Mouse (Mus musculus) G1E (cell line): Measurements from ENCODE around the gene Ermard. TPM values are rescaled to one million over a fixed set of nuclear protein-coding genes. Genes with fewer than 3 reads are reported as not detected.
"Not testable (repeated sequence)": the region's sequence is repeated elsewhere in the genome, so short reads cannot be mapped to it uniquely, and the experiment has no call there.

Experiments
- ATAC-seq: 2 replicates; pipeline ENCODE4 v1.8.0; 2016; ENCODE audit warnings: mild to moderate bottlenecking; ENCODE audit not compliant: insufficient number of reproducible peaks, poor library complexity, low FRiP score, severe bottlenecking; ENCODE audit errors: extremely low read depth
- DNase-seq: peaks from one replicate; pipeline ENCODE4 v3.0.0; 2012; ENCODE audit warnings: low spot score
- H3K27me3 ChIP-seq: 2 replicates; pipeline ENCODE4 v1.6.1; 2012; ENCODE audit warnings: mild to moderate bottlenecking, low read length, inconsistent platforms; ENCODE audit not compliant: insufficient read depth
- H3K36me3 ChIP-seq: replicated peaks from 2 replicates; pipeline ENCODE3; 2012; ENCODE audit warnings: mild to moderate bottlenecking, inconsistent platforms
- H3K4me1 ChIP-seq: 2 replicates; pipeline ENCODE4 v1.6.1; 2012; ENCODE audit warnings: low read depth, low read length, inconsistent platforms, mixed read lengths; ENCODE audit not compliant: insufficient read depth
- H3K4me3 ChIP-seq: 2 replicates; pipeline ENCODE4 v1.5.1; 2012; ENCODE audit warnings: low read depth, mild to moderate bottlenecking, inconsistent platforms, low read length, moderate library complexity, mixed read lengths
- H3K9me3 ChIP-seq: replicated peaks from 2 replicates; pipeline ENCODE4 v1.6.1; 2012; ENCODE audit warnings: inconsistent platforms
- CTCF ChIP-seq: IDR thresholded peaks from 2 replicates; pipeline ENCODE4 v1.5.1; 2012; ENCODE audit warnings: low read depth, low read length, inconsistent platforms, mixed read lengths
- GATA1 ChIP-seq: IDR thresholded peaks from 2 replicates; pipeline ENCODE4 v1.6.1; 2012; ENCODE audit warnings: borderline replicate concordance, low read length, inconsistent platforms, mixed read lengths
- GATA2 ChIP-seq: IDR thresholded peaks from 2 replicates; pipeline ENCODE4 v1.6.1; 2012; ENCODE audit warnings: low read depth, low read length, inconsistent platforms, borderline replicate concordance
- POLR2AphosphoS5 ChIP-seq: IDR thresholded peaks from 2 replicates; pipeline ENCODE4 v1.6.1; 2012; ENCODE audit warnings: low read depth, low read length, inconsistent platforms; ENCODE audit not compliant: insufficient replicate concordance
- TAL1 ChIP-seq: conservative IDR thresholded peaks from 2 replicates; pipeline ENCODE4 v1.6.1; 2012; ENCODE audit warnings: low read depth, low read length, inconsistent platforms, mixed read lengths
- polyA plus RNA-seq: library from polyadenylated mRNA; stranded (reverse); fragments of >175 nt; gene quantifications from 2 replicates; pipeline ENCODE4 v1.2.3, GENCODE M21; 2012
- total RNA-seq, 2 experiments: library from RNA; stranded (forward) in 1 of 2; stranded (reverse) in 1 of 2; fragments of 200-1000 nt in 1 of 2; fragments of >200 nt in 1 of 2; fragmentation: Nextera tagmentation in 1 of 2; gene quantifications; 2 replicates each; pipeline ENCODE4 v1.2.3; 2014 to 2017

Ermard gene
- total and polyA plus RNA-seq, 3 experiments = 2.2 to 268 (median 138) TPM

DNA sequence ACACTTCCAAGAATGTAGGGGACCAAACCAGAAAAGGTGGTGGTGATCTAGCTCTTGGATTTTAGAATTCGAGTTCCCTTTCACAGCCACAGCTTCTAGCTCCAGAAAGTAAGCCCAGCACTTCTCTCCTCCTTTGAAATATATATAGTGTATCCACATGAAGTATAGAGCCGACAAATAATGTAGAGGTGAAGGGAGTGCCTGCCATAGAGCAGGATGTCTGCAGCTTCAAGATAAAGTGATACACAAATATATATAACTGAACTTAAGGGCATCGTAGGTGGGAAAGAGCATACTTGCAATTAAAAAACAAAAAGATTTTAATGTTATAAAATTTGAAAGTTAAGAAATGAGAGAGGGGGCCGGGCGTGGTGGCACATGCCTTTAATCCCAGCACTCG, 15.5 kb upstream of the Ermard start:
- H3K4me3 ChIP-seq, DNase-seq, H3K27me3 ChIP-seq, H3K9me3 ChIP-seq, H3K4me1 ChIP-seq, H3K36me3 ChIP-seq: not testable (repeated sequence)
- ATAC-seq = 0 out of 2 replicates have a peak, but pooled peaks have one; percentile 11

DNA sequence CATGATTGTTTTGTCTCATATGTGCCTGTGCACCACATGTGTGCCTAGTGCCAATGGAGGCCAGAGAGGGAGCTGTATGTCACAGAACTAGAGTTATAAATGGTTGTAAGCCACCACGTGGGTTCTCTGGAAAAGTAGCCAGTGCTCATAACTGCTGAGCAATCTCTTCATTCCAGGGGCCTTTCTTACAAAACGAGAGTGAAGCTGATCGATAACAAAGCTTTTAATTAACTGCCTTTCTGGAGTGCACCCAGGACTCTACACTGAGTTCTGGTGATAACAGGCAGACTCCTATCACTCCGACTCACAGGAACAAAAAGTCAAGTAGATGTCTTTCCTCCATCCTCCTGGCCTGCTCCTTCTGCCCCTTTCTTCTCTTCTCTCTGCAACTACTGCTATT, 9.6 kb upstream of the Ermard start:
- ATAC-seq = peak; percentile 85

DNA sequence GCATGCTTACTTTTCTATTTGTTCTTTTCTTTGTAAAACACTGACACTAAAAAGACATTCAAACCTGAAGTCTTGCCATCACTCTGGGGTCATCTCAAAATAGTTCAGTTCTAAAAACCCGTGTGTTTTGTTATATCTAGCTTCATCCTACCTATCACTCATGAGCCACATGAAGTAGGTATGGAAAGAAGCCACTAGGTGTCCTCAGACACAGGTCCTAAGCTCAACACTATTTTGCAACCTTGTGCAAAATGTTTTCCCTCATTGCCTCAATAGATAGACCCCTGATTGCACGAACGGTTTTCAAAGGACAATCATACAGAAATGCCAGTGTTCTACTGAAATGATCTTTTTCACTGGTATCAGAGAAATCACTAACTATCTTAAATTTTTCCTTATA, 553 bp upstream of the Ermard start:
- H3K9me3 ChIP-seq, H3K27me3 ChIP-seq, H3K36me3 ChIP-seq, H3K4me3 ChIP-seq, H3K4me1 ChIP-seq, DNase-seq: not testable (repeated sequence)
- ATAC-seq = peak; percentile 57

More for the DNA sequence above, 9.6 kb upstream of the Ermard start:
- H3K4me1 ChIP-seq, H3K36me3 ChIP-seq, H3K27me3 ChIP-seq, H3K9me3 ChIP-seq, H3K4me3 ChIP-seq, DNase-seq: not testable (repeated sequence)

DNA sequence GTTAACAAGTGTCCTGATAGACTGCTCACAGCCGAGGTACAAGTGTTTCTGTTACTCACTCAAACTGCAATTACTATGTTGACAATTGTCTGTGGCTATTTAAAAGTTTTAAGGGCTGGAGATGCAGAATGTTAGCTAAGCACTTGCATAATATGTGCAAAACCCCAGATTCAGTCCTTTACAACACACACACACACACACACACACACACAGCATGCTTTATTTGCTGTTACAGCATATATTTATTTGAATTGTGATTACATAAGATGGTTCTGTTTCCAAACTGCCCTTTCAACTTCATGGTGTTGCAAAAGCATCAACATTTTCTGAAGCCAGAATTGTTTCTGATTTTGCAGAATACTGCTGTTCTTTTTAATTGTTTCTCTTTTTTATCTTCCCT, 9.3 kb downstream of the Ermard start:
- not testable (repeated sequence) for H3K9me3 ChIP-seq, DNase-seq, H3K36me3 ChIP-seq, H3K4me3 ChIP-seq, H3K4me1 ChIP-seq, H3K27me3 ChIP-seq, ATAC-seq

DNA sequence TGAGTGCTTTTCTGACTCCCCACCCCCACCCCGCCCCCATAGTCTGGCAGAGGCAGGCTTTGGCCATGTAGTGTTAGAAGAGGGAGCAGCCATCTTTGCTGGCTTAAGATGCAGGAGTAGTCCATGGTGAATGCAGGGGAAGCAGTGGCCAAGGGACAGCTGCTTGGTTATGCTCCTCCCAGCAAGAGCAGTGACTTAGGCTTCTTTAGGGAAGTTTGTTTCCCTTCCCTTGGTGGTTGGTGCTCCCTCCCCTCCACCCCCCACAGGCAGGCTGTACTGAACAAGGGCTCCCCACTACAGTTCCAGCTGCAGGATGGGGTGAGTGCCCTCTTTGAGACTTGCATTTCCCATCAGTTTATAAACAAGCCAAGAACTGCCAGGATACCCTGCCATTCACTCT, 11.8 kb downstream of the Ermard start:
- H3K4me1 ChIP-seq, H3K27me3 ChIP-seq, DNase-seq, H3K9me3 ChIP-seq, H3K4me3 ChIP-seq: not testable (repeated sequence)
- ATAC-seq = peak; percentile 74
- peaks cover 26% of the 10 kb centered on the region for H3K36me3 ChIP-seq

DNA sequence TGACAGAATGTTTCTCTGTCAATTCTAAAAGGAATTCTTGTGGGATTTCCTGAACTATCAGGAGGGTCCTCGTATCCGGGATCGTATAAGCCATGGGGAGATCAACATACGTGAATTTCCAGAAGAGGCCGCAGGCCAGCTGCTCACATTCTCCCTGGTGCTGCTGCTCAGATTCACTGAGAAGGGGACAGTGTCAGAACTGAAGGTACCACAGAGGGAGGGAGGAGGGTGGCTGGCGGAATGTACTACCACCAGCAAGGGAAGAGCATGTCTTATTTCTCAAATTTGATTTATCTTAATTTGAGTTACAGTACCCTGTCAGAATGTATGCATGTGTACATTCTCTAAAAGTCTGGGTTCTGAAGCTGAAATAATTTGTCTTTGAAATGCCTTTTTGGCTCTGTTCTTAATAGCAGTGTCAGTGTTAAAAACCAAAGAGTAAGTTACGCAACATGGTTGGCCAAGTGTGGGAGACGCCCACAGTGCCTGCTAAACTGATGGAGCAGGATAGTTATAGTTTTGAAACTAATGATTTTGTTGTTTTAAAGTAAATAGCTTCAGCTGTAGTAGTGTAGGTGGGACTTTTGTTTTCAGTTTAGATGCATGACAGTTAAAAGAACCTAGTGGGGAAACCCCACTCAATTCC, 12.3 kb downstream of the Ermard start:
- H3K36me3 ChIP-seq = peaks cover 32% of the 10 kb centered on the region
- not testable (repeated sequence) for DNase-seq, H3K9me3 ChIP-seq, H3K4me3 ChIP-seq, H3K27me3 ChIP-seq, H3K4me1 ChIP-seq
- ATAC-seq = peak; percentile 37

DNA sequence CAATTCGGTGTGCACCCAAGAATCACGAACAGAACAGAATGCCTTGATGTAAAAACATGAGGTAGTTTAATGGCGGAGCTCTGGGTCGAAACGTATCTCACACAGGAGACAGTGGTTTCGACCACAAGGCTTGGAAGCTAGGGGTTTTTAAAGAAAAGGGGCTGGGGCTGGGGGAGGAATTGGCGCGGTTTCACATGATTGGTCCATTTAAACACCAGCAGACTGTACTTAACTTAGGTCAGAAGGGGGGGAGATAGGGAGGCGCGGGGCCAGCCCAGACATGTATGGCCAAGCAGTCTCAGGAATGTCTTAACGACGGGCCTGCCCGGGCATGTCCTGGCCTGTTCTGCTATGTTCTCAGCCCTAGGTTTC, 12.8 kb downstream of the Ermard start:
- H3K9me3 ChIP-seq, DNase-seq, H3K4me3 ChIP-seq, H3K4me1 ChIP-seq, ATAC-seq, H3K27me3 ChIP-seq: not testable (repeated sequence)
- peaks cover 37% of the 10 kb centered on the region for H3K36me3 ChIP-seq

DNA sequence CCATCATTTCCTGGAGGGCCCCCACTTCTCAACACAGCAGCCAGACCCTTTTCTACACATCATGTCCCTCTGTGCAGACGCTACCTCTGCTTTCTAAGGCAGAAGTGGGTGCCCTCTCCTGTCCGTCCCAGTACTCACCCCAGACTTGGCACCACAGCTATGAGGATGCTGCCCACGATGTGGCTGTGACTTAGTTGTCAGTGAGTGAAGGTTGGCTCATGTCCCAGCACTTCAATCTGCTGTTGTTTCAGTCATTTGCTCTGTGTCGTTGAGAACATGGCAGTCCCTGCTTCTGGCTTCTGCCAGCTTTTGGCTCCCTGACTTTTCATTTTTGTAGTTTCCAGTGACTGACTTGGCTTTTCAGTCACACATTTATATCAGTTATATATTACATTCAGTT, 14.9 kb downstream of the Ermard start:
- no peaks in the 10 kb centered on the region for H3K4me1 ChIP-seq
- TF ChIP-seq TAL1 = no peak
- no peak for TF ChIP-seq GATA1
- TF ChIP-seq GATA2 = no peak
- TF ChIP-seq POLR2AphosphoS5 = no peak
- TF ChIP-seq CTCF = no peak
- H3K9me3 ChIP-seq = no peaks in the 10 kb centered on the region
- H3K36me3 ChIP-seq = peaks cover 57% of the 10 kb centered on the region
- no peak overlapping the region for H3K4me3 ChIP-seq
- DNase-seq (no peak), ATAC-seq (no peak)
- H3K27me3 ChIP-seq = no peaks in the 10 kb centered on the region
